Mouse (Mus musculus): ENCODE data around the gene Cxcl1. TPM values are rescaled to one million over a fixed set of nuclear protein-coding genes. Genes with fewer than 3 reads are reported as not detected.
"Not testable (repeated sequence)": the region's sequence is repeated elsewhere in the genome, so short reads cannot be mapped to it uniquely, and the experiment has no call there.

Cxcl1 gene
- 0.40 and 0.69 TPM in 2 replicates for polyA plus RNA-seq (2015; fragmentation: Nextera tagmentation; extraction: Ambion mirVana)

DNA sequence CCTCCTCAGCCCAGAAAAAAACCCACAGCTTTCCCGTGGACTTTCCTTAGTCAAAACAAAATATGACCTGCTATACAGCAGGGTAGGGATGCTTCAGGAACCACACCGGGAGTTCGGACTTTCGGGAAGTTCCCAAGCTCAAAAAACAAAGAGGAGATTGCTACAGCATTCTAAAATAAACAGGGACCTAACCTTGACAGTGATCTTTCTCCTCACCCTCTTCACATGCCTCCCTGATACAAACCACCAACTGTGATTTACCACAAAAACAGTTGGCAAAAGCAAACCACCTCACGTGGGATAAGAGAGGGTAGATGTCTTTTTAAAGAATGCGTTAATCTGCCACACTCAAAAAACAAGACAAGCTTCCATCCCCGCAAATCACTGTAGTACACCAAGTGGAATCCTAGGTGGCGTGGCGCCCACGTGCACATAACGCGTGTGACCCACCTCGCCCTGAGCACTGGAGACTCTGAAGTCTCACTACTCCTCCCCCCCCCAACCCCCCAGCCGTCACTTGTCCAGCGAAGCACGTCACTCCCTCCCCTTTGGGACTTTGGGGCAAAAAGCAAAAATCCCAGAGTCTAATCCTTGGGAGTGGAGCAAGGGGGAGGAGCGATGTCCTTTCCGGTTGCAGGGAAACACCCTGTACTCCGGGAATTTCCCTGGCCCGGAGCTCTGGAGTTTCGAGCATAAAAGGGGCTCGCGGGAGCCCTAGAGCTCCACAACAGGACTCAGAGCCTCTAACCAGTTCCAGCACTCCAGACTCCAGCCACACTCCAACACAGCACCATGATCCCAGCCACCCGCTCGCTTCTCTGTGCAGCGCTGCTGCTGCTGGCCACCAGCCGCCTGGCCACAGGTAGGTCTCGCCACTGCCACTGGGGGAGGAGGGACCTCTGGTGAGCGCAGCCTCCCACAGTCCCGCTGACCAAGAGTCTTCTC lies at the start of gene Cxcl1:
TSS of gene Cxcl1 (plus strand) at position 723 of the 945 bp plus-strand sequence.
- Histone ChIP-seq H3K27me3 (no peaks in the 10 kb centered on the region; the same call in 1 of the 2 replicates), H3K9me3 (no peaks in the 10 kb centered on the region), H3K36me3 (no peaks in the 10 kb centered on the region), H3K4me1 (peaks cover 9% of the 10 kb centered on the region), H3K4me3 (peak within 1 kb of the TSS; percentile 53), H3K4me2 (peak within 1 kb of the TSS; percentile 89), H3K9ac (peak within 1 kb of the TSS; percentile 59), H3K27ac (peak within 1 kb of the TSS; percentile 29; the same call in 1 of the 2 replicates)
- peak; percentile 77 for ATAC-seq (ENCODE audit: borderline replicate concordance, extremely low read depth, low FRiP score, low TSS enrichment)
- WGBS = 4% methylated on average over 30 of the region's 30 CpGs

DNA sequence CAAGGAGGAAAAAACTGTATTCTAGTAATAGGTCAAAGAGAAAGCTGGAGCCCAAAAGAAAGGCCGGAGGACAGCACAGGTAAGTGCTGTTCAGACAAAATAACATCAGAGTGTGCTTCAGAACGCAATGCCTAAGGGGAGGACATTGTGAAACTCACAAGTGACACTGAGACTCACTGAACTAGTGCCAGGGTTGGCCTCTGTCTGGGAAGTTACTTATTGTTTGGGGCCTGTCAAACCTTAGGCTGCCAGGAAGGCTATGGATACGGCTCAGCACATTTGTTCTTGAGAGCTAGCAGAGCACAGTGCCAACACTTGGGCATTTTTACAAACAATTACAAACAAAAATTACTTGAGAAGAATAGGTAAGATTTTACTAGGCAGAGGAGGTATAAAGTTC lies 47.1 kb upstream of the Cxcl1 start:
- Histone ChIP-seq H3K27ac (no peak overlapping the region), H3K4me1 (0 out of 2 replicates have a peak, but pooled peaks cover 3% of the 10 kb centered on the region), H3K9ac (no peak overlapping the region), H3K9me3 (no peaks in the 10 kb centered on the region), H3K36me3 (no peaks in the 10 kb centered on the region), H3K4me3 (no peak overlapping the region), H3K27me3 (no peaks in the 10 kb centered on the region), H3K4me2 (no peak overlapping the region)
- no peak for ATAC-seq (ENCODE audit: borderline replicate concordance, extremely low read depth, low FRiP score, low TSS enrichment)
- WGBS = 76% methylated on average over 3 of the region's 3 CpGs

DNA sequence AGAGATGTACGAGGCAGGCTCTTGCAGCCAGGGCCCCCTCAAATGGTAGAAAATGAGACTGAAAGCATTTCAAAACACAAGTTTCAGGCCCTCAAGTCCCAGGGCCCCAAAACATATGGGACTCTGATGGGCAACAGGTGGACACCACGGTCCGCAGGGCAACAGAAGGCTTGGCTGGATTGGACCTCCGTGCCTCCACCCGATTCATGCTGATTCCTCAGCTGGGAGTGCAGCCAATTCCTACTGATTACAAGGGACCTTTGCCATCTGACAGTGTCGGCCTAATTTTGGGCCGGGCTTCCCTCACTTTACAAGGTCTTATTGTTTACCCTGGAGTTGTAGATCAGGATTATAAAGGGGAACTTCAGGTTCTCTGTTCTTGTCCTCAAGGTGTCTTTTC lies 40.9 kb upstream of the Cxcl1 start:
- H3K4me1 ChIP-seq; H3K4me2 ChIP-seq; H3K36me3 ChIP-seq; H3K9ac ChIP-seq; H3K27ac ChIP-seq; H3K9me3 ChIP-seq; H3K4me3 ChIP-seq; ATAC-seq (ENCODE audit: borderline replicate concordance, extremely low read depth, low FRiP score, low TSS enrichment); H3K27me3 ChIP-seq: not testable (repeated sequence)
- 73% methylated on average over 7 of the region's 7 CpGs for WGBS

DNA sequence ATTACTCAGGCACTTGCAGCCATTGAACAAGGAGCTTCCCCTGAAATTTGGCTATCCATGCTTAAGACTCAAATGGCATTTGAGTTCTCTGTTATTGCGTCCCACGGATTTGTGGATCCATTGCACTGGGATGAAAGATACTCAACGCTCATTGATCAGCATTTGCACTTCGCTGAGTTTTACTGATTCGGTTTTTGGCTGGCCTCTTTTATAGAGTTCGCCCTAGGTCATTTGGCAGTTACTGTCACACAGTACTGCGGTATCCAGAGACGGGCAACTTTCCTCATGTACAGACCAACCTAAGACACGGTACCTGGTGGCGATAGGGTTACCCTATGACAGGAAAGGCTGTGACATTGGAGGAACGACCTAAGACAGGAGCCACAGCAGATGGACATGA lies 39.6 kb upstream of the Cxcl1 start:
- H3K27me3 ChIP-seq; ATAC-seq (ENCODE audit: borderline replicate concordance, extremely low read depth, low FRiP score, low TSS enrichment): not testable (repeated sequence)

DNA sequence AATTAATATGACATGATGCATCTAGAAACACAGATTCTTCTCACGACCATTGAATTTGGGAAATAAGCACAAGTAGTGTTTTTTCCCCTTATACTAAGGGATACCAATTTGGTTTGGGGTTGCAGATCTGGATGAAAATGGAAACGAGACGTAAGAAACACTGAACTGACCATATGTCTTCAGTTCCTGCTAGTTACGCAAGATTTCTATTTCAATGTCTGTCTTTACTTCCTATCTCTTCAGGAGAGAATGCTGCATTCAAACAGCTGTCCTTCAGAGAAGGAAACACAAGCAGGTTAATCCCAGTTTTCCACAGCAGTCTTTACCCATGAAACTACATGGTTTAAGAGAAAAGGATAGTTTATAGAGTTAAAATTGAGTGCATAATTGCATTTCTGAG lies 37.8 kb upstream of the Cxcl1 start:
- no peaks in the 10 kb centered on the region for H3K27me3 ChIP-seq
- WGBS = 77% methylated on average over 4 of the region's 4 CpGs
- no peak for ATAC-seq (ENCODE audit: borderline replicate concordance, extremely low read depth, low FRiP score, low TSS enrichment)
- H3K27ac ChIP-seq = no peak overlapping the region
- H3K9ac ChIP-seq = no peak overlapping the region
- no peak overlapping the region for H3K4me2 ChIP-seq
- H3K9me3 ChIP-seq = no peaks in the 10 kb centered on the region
- H3K36me3 ChIP-seq = no peaks in the 10 kb centered on the region
- no peak overlapping the region for H3K4me3 ChIP-seq
- H3K4me1 ChIP-seq = 0 out of 2 replicates have a peak, but pooled peaks cover 9% of the 10 kb centered on the region

More for the DNA sequence above, 39.6 kb upstream of the Cxcl1 start:
- H3K4me3 ChIP-seq, H3K4me2 ChIP-seq, H3K27ac ChIP-seq, H3K36me3 ChIP-seq, H3K9me3 ChIP-seq, H3K4me1 ChIP-seq, H3K9ac ChIP-seq: not testable (repeated sequence)
- WGBS = 90% methylated on average over 11 of the region's 11 CpGs

DNA sequence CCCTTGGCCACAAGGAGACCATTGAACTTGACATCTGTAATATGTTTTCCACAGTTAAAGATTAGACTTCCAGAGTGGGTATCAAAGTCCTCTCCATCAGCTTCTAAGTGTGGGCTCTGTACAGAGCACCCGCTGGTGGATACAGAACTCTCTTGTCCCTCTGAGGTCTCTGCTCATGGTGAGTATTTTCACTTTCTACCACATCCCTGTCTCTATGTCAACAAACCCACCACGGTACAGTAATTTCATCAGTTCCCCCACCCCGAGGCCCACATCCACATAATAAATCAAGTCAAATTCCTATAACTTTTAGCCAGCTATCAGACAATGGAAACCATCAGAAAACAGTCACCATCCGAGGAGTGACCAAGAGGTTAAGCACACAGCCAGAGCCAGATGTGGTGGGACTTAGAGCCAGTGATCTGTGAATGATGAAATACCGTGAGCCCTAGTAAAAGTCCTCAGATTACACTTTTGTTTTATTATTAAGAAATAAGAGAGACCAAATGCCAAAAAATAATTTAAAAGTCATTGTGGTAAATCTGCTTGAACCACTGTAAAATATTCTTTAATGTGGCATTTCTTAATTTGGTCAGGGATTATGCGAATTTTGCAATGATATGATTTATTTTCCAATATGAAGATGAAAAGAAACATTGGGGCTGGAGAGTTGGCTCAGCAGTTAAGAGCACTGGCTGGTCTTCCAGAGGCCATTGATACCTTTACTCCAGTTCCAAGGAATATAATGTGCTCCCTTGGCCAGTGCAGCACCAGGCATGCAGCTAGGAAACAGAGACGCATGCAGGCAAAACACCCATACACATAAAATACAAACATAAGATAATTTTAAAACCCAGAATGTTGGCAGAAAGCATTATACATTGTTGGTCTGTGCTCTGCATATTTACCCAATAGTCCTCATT lies 35.5 kb upstream of the Cxcl1 start:
- Histone ChIP-seq H3K4me1 (peaks cover 13% of the 10 kb centered on the region; the same call in 1 of the 2 replicates), H3K9me3 (no peaks in the 10 kb centered on the region), H3K36me3 (no peaks in the 10 kb centered on the region), H3K4me3 (no peak overlapping the region), H3K9ac (no peak overlapping the region), H3K27ac (no peak overlapping the region), H3K27me3 (no peaks in the 10 kb centered on the region), H3K4me2 (no peak overlapping the region)
- ATAC-seq (ENCODE audit: borderline replicate concordance, extremely low read depth, low FRiP score, low TSS enrichment) = peak; percentile 46; the same call in 1 of the 2 replicates
- 50% methylated on average over 7 of the region's 7 CpGs for WGBS

DNA sequence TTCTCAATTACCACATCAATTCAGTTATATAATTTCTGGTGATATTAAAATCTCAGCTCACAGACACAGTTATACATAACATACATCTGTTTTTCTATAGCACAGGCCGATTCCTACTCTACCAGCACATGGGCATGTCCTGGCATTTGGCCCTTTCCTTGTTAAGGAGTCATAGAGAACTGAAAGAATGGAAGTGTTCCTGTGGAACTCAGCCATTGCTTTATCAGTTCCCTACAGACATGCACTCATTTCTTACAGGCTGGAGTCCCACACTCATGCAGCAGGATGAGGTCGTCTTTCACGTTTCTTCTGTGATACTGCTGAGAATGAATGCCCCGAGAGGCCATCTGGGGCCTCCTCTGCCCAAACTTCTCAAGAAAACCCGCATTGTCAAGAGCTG lies 33.6 kb upstream of the Cxcl1 start:
- Histone ChIP-seq H3K36me3 (no peaks in the 10 kb centered on the region), H3K27ac (no peak overlapping the region), H3K27me3 (no peaks in the 10 kb centered on the region), H3K9ac (no peak overlapping the region), H3K9me3 (no peaks in the 10 kb centered on the region), H3K4me1 (peaks cover 13% of the 10 kb centered on the region; the same call in 1 of the 2 replicates), H3K4me3 (no peak overlapping the region), H3K4me2 (no peak overlapping the region)
- WGBS = 60% methylated on average over 5 of the region's 5 CpGs
- ATAC-seq (ENCODE audit: borderline replicate concordance, extremely low read depth, low FRiP score, low TSS enrichment) = no peak

DNA sequence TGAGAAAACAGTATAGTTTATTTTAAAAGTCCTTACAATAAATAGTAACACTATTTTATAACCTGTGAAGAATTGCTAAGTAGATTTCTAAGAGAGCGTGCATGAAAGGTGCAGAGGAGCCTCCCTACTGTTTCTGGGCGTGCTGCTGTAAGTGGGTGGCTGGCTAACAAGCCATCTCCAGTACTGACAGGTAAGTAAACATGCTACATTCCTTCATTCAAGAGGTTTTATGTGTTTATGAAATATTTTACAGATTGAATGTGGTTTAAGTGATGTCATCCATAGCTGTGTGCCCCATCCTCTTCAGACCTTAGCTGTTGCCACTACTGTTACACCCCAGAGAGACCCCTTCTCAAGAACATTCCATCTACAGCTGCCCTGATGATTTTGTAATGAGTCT lies 32.6 kb upstream of the Cxcl1 start:
- 59% methylated on average over 2 of the region's 2 CpGs for WGBS
- Histone ChIP-seq H3K9ac (no peak overlapping the region), H3K27ac (no peak overlapping the region), H3K27me3 (no peaks in the 10 kb centered on the region), H3K36me3 (no peaks in the 10 kb centered on the region), H3K4me2 (no peak overlapping the region), H3K4me1 (peaks cover 13% of the 10 kb centered on the region; the same call in 1 of the 2 replicates), H3K9me3 (no peaks in the 10 kb centered on the region), H3K4me3 (no peak overlapping the region)
- 0 out of 2 replicates have a peak, but pooled peaks have one; percentile 49 for ATAC-seq (ENCODE audit: borderline replicate concordance, extremely low read depth, low FRiP score, low TSS enrichment)

DNA sequence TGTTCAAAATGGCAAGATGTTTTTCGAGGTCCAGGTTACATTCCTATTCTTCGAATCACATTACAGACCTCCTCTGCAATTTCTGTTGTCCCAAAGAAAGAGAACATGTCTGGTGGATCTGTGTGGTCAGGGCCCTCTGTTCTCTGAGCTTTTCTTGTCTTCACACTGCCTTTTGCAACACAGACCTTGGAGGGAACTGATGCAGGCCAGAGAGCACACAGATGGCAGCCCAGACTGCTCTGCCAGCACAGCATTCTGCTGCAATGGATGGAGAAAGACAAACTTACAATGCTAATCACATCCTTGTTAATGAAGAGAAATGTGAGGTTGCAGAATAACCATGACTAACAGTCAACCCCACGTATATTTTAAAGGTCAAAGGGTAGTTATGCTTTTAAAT lies 32.0 kb upstream of the Cxcl1 start:
- Histone ChIP-seq H3K36me3 (no peaks in the 10 kb centered on the region), H3K4me1 (peaks cover 13% of the 10 kb centered on the region; the same call in 1 of the 2 replicates), H3K4me2 (no peak overlapping the region), H3K4me3 (no peak overlapping the region), H3K27me3 (no peaks in the 10 kb centered on the region), H3K9ac (no peak overlapping the region), H3K27ac (no peak overlapping the region), H3K9me3 (no peaks in the 10 kb centered on the region)
- 71% methylated on average over 3 of the region's 3 CpGs for WGBS
- ATAC-seq (ENCODE audit: borderline replicate concordance, extremely low read depth, low FRiP score, low TSS enrichment) = no peak

DNA sequence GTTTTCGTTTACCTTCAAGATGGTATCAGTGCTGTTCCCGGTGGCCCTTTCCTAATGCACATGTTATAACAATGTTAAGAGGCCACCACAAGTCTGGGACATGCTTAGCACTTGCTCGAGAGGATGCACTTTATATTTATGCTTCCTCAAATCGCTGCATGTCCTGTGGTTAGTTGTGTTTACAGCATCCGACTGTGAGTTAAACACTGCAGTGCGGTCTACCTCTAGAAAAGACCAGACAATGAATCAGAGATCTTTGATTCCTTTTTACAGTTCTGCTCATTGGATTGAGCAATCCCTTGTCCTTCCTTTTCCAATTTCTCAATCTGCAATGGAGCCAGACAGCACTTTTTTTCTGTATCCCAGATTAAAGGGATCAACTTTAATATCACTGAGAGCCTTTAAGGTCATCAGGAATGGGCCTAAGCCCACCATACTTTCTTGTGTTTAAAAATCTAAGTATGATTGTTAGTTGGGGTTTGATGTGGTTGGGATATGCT lies 29.1 kb upstream of the Cxcl1 start:
- no peaks in the 10 kb centered on the region for H3K27me3 ChIP-seq
- H3K4me1 ChIP-seq = peaks cover 13% of the 10 kb centered on the region; the same call in 1 of the 2 replicates
- H3K4me3 ChIP-seq = no peak overlapping the region
- H3K9ac ChIP-seq = no peak overlapping the region
- ATAC-seq (ENCODE audit: borderline replicate concordance, extremely low read depth, low FRiP score, low TSS enrichment) = no peak
- 74% methylated on average over 6 of the region's 6 CpGs for WGBS
- H3K9me3 ChIP-seq = no peaks in the 10 kb centered on the region
- no peaks in the 10 kb centered on the region for H3K36me3 ChIP-seq
- H3K27ac ChIP-seq = no peak overlapping the region
- no peak overlapping the region for H3K4me2 ChIP-seq

DNA sequence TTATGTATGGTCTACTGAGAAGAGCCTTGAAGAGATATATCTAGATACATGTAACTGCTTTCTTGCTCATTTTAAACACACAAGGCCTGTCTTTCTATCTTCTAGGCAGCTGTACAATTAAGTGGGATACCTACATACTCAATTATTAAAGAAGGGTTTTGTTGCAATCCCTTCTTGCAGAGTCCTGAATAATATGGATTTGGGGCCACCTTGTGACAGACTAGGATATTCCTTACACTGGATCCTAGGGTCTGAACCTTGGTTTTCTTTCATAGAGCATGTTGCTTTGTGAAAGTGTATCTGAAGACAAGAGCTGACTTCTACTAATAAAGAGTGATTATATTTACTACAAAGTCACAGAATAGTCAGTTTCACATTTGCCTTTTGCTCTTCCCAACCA lies 24.3 kb upstream of the Cxcl1 start:
- H3K9me3 ChIP-seq = no peaks in the 10 kb centered on the region
- H3K27me3 ChIP-seq = no peaks in the 10 kb centered on the region
- no peak for ATAC-seq (ENCODE audit: borderline replicate concordance, extremely low read depth, low FRiP score, low TSS enrichment)
- H3K36me3 ChIP-seq = no peaks in the 10 kb centered on the region
- H3K4me3 ChIP-seq = no peak overlapping the region
- H3K9ac ChIP-seq = no peak overlapping the region
- no peaks in the 10 kb centered on the region for H3K4me1 ChIP-seq
- H3K4me2 ChIP-seq = no peak overlapping the region
- no peak overlapping the region for H3K27ac ChIP-seq

All from lung, embryonic 15.5 days (tissue).